Mouse (Mus musculus): ENCODE results near the gene Gopc. TPM values are rescaled to one million over a fixed set of nuclear protein-coding genes. Genes with fewer than 3 reads are reported as not detected.

The Gopc gene
- polyA plus RNA-seq, 1 experiment from 2014 or later = 5.0 TPM

GRCm38 (mm10) chr10:52396647-52397046 lies 14.7 kb upstream of the Gopc start:
- whole genome bisulfite sequencing (ENCODE audit: insufficient replicate concordance) = 73% methylated on average over 3 of the region's 3 CpGs

GRCm38 (mm10) chr10:52391208-52391607 lies 9.3 kb upstream of the Gopc start:
- Histone ChIP-seq H3K9me3 (replicated peaks; ENCODE audit: control insufficient read depth, low read length) (no peaks in the 10 kb centered on the region), H3K4me1 (ENCODE audit: control insufficient read depth, low read depth, low read length) (no peaks in the 10 kb centered on the region), H3K36me3 (ENCODE audit: control insufficient read depth, insufficient read depth) (no peaks in the 10 kb centered on the region), H3K27me3 (ENCODE audit: control insufficient read depth, insufficient read depth, low read depth, low read length) (no peaks in the 10 kb centered on the region), H3K4me3 (ENCODE audit: low read depth, low read length) (no peak overlapping the region), H3K9ac (ENCODE audit: low read depth, low read length) (no peak overlapping the region), H3K27ac (ENCODE audit: low read length) (no peak overlapping the region), H3K4me2 (ENCODE audit: low read depth, low read length) (no peak overlapping the region)
- WGBS (ENCODE audit: insufficient replicate concordance) = 51% methylated on average over 2 of the region's 2 CpGs
- ATAC-seq (ENCODE audit: low read depth) = no peak

More at GRCm38 (mm10) chr10:52396647-52397046, 14.7 kb upstream of the Gopc start:
- H3K9ac ChIP-seq (ENCODE audit: low read depth, low read length) = no peak overlapping the region
- no peaks in the 10 kb centered on the region for H3K4me1 ChIP-seq (ENCODE audit: control insufficient read depth, low read depth, low read length)
- no peaks in the 10 kb centered on the region for H3K27me3 ChIP-seq (ENCODE audit: control insufficient read depth, insufficient read depth, low read depth, low read length)
- no peak overlapping the region for H3K27ac ChIP-seq (ENCODE audit: low read length)
- ATAC-seq (ENCODE audit: low read depth) = no peak
- H3K4me2 ChIP-seq (ENCODE audit: low read depth, low read length) = no peak overlapping the region
- no peaks in the 10 kb centered on the region for H3K36me3 ChIP-seq (ENCODE audit: control insufficient read depth, insufficient read depth)
- H3K4me3 ChIP-seq (ENCODE audit: low read depth, low read length) = no peak overlapping the region
- no peaks in the 10 kb centered on the region for H3K9me3 ChIP-seq (replicated peaks; ENCODE audit: control insufficient read depth, low read length)

- Histone ChIP-seq H3K9ac (ENCODE audit: low read depth, low read length) (no peak overlapping the region), H3K9me3 (replicated peaks; ENCODE audit: control insufficient read depth, low read length) (no peaks in the 10 kb centered on the region), H3K4me2 (ENCODE audit: low read depth, low read length) (no peak overlapping the region), H3K36me3 (ENCODE audit: control insufficient read depth, insufficient read depth) (no peaks in the 10 kb centered on the region), H3K4me1 (ENCODE audit: control insufficient read depth, low read depth, low read length) (no peaks in the 10 kb centered on the region), H3K27me3 (ENCODE audit: control insufficient read depth, insufficient read depth, low read depth, low read length) (no peaks in the 10 kb centered on the region), H3K4me3 (ENCODE audit: low read depth, low read length) (no peak overlapping the region), H3K27ac (ENCODE audit: low read length) (no peak overlapping the region)
- no peak for ATAC-seq (ENCODE audit: low read depth)
- 73% methylated on average over 3 of the region's 3 CpGs for WGBS (ENCODE audit: insufficient replicate concordance)
Measured at GRCm38 (mm10) chr10:52389438-52389837, 7.5 kb upstream of the Gopc start.

GRCm38 (mm10) chr10:52388922-52389430 lies 7.1 kb upstream of the Gopc start, which contains the start of gene Nepn:
TSS of gene Nepn (plus strand) at chr10:52388972.
- no peaks in the 10 kb centered on the region for H3K36me3 ChIP-seq (ENCODE audit: control insufficient read depth, insufficient read depth)
- no peaks in the 10 kb centered on the region for H3K4me1 ChIP-seq (ENCODE audit: control insufficient read depth, low read depth, low read length)
- no peak within 1 kb of the TSS for H3K27ac ChIP-seq (ENCODE audit: low read length)
- no peaks in the 10 kb centered on the region for H3K27me3 ChIP-seq (ENCODE audit: control insufficient read depth, insufficient read depth, low read depth, low read length)
- no peak within 1 kb of the TSS for H3K9ac ChIP-seq (ENCODE audit: low read depth, low read length)
- 62% methylated on average over 5 of the region's 5 CpGs for WGBS (ENCODE audit: insufficient replicate concordance)
- H3K4me3 ChIP-seq (ENCODE audit: low read depth, low read length) = no peak within 1 kb of the TSS
- H3K4me2 ChIP-seq (ENCODE audit: low read depth, low read length) = no peak within 1 kb of the TSS
- no peaks in the 10 kb centered on the region for H3K9me3 ChIP-seq (replicated peaks; ENCODE audit: control insufficient read depth, low read length)
- ATAC-seq (ENCODE audit: low read depth) = no peak

GRCm38 (mm10) chr10:52387192-52387591 lies 5.3 kb upstream of the Gopc start:
- Histone ChIP-seq H3K4me1 (ENCODE audit: control insufficient read depth, low read depth, low read length) (peaks cover 5% of the 10 kb centered on the region; the same call in 1 of the 2 replicates), H3K27me3 (ENCODE audit: control insufficient read depth, insufficient read depth, low read depth, low read length) (no peaks in the 10 kb centered on the region), H3K4me2 (ENCODE audit: low read depth, low read length) (no peak overlapping the region), H3K9ac (ENCODE audit: low read depth, low read length) (no peak overlapping the region), H3K4me3 (ENCODE audit: low read depth, low read length) (no peak overlapping the region), H3K36me3 (ENCODE audit: control insufficient read depth, insufficient read depth) (no peaks in the 10 kb centered on the region), H3K9me3 (replicated peaks; ENCODE audit: control insufficient read depth, low read length) (no peaks in the 10 kb centered on the region), H3K27ac (ENCODE audit: low read length) (no peak overlapping the region)
- WGBS (ENCODE audit: insufficient replicate concordance) = 49% methylated on average over 4 of the region's 4 CpGs
- ATAC-seq (ENCODE audit: low read depth) = no peak

GRCm38 (mm10) chr10:52384823-52385610 lies 3.1 kb upstream of the Gopc start:
- no peak for ATAC-seq (ENCODE audit: low read depth)
- Histone ChIP-seq H3K27me3 (ENCODE audit: control insufficient read depth, insufficient read depth, low read depth, low read length) (no peaks in the 10 kb centered on the region), H3K27ac (ENCODE audit: low read length) (no peak overlapping the region), H3K9ac (ENCODE audit: low read depth, low read length) (no peak overlapping the region), H3K9me3 (replicated peaks; ENCODE audit: control insufficient read depth, low read length) (no peaks in the 10 kb centered on the region), H3K4me1 (ENCODE audit: control insufficient read depth, low read depth, low read length) (peaks cover 8% of the 10 kb centered on the region; the same call in 1 of the 2 replicates), H3K4me2 (ENCODE audit: low read depth, low read length) (no peak overlapping the region), H3K36me3 (ENCODE audit: control insufficient read depth, insufficient read depth) (no peaks in the 10 kb centered on the region), H3K4me3 (ENCODE audit: low read depth, low read length) (no peak overlapping the region)
- 53% methylated on average over 8 of the region's 8 CpGs for WGBS (ENCODE audit: insufficient replicate concordance)

GRCm38 (mm10) chr10:52383522-52383921 lies 1.6 kb upstream of the Gopc start:
- Histone ChIP-seq H3K36me3 (ENCODE audit: control insufficient read depth, insufficient read depth) (no peaks in the 10 kb centered on the region), H3K4me3 (ENCODE audit: low read depth, low read length) (no peak overlapping the region), H3K27me3 (ENCODE audit: control insufficient read depth, insufficient read depth, low read depth, low read length) (no peaks in the 10 kb centered on the region), H3K9ac (ENCODE audit: low read depth, low read length) (no peak overlapping the region), H3K27ac (ENCODE audit: low read length) (no peak overlapping the region), H3K9me3 (replicated peaks; ENCODE audit: control insufficient read depth, low read length) (no peaks in the 10 kb centered on the region), H3K4me1 (ENCODE audit: control insufficient read depth, low read depth, low read length) (peaks cover 8% of the 10 kb centered on the region; the same call in 1 of the 2 replicates), H3K4me2 (ENCODE audit: low read depth, low read length) (no peak overlapping the region)
- WGBS (ENCODE audit: insufficient replicate concordance) = 74% methylated on average over 1 of the region's 1 CpGs
- no peak for ATAC-seq (ENCODE audit: low read depth)

- Histone ChIP-seq H3K27ac (ENCODE audit: low read length) (no peak overlapping the region; the same call in 1 of the 2 replicates), H3K4me2 (ENCODE audit: low read depth, low read length) (peak overlapping the region; percentile 94), H3K9me3 (replicated peaks; ENCODE audit: control insufficient read depth, low read length) (no peaks in the 10 kb centered on the region), H3K4me1 (ENCODE audit: control insufficient read depth, low read depth, low read length) (peaks cover 9% of the 10 kb centered on the region), H3K9ac (ENCODE audit: low read depth, low read length) (peak overlapping the region; percentile 76), H3K36me3 (ENCODE audit: control insufficient read depth, insufficient read depth) (no peaks in the 10 kb centered on the region), H3K27me3 (ENCODE audit: control insufficient read depth, insufficient read depth, low read depth, low read length) (no peaks in the 10 kb centered on the region), H3K4me3 (ENCODE audit: low read depth, low read length) (peak overlapping the region; percentile 90)
- ATAC-seq (ENCODE audit: low read depth) = no peak
- 77% methylated on average over 6 of the region's 6 CpGs for WGBS (ENCODE audit: insufficient replicate concordance)
Measured at GRCm38 (mm10) chr10:52383022-52383421, 1.1 kb upstream of the Gopc start.

- no peaks in the 10 kb centered on the region for H3K36me3 ChIP-seq (ENCODE audit: control insufficient read depth, insufficient read depth)
- H3K9ac ChIP-seq (ENCODE audit: low read depth, low read length) = peak overlapping the region; percentile 94
- peak; percentile 8; the same call in 1 of the 2 replicates for ATAC-seq (ENCODE audit: low read depth)
- peak overlapping the region; percentile 77 for H3K27ac ChIP-seq (ENCODE audit: low read length)
- H3K9me3 ChIP-seq (replicated peaks; ENCODE audit: control insufficient read depth, low read length) = no peaks in the 10 kb centered on the region
- peak overlapping the region; percentile 90 for H3K4me3 ChIP-seq (ENCODE audit: low read depth, low read length)
- peaks cover 11% of the 10 kb centered on the region for H3K4me1 ChIP-seq (ENCODE audit: control insufficient read depth, low read depth, low read length)
- WGBS (ENCODE audit: insufficient replicate concordance) = 0% methylated on average over 19 of the region's 19 CpGs
- no peaks in the 10 kb centered on the region for H3K27me3 ChIP-seq (ENCODE audit: control insufficient read depth, insufficient read depth, low read depth, low read length)
- peak overlapping the region; percentile 94 for H3K4me2 ChIP-seq (ENCODE audit: low read depth, low read length)
Measured at GRCm38 (mm10) chr10:52381321-52381801, 563 bp downstream of the Gopc start.

Measured in liver, embryonic 16.5 days (tissue).